Mouse (Mus musculus) heart, adult 9 months (tissue): ENCODE results near the gene Swap70.

Source experiments
- DNase-seq, 2 experiments: peaks; one replicate each; pipeline ENCODE4 v3.0.0; 2022; ENCODE audit warnings: low spot score in 2 of 2

Swap70 gene

DNA sequence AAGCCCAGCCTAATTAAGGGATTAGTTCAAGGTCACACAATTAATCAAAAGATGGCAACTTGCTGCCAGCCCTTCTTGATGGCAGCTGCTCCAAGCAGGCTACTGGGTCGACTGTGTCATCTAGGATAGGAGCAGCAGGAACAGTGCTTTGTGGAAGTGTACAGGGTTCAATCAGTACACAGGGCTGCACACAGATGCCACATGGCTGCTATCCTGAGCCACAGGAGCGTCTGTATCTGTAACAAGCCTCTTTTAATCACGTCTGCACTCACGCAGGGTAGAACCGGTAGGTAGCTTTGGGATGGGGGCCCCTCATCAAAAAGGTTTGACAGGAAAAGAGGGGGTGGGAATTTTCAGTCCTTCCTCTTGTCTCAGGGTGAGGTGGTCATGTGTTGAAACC, 84.8 kb downstream of the Swap70 start:
- DNase-seq, result no peak

DNA sequence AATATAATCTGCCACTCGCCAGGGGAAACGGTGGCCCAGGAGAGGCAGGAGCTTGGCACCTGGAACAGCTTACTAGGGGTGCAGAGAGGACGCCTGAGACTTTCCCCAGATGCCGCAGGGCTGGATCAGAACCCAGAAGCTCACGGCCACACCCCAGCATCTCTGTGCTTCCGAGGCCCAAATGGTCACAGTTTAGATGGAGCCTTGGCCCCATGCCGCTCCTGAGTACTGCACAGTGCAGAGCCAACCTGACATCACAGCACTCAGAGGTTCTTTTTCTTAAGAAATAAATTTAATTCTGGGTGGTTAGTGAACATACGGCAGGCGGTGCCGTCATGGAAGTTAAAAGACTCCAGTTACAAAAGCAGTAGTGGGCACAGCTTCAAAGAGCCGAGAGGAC, 86.2 kb downstream of the Swap70 start:
- no peak for DNase-seq

DNA sequence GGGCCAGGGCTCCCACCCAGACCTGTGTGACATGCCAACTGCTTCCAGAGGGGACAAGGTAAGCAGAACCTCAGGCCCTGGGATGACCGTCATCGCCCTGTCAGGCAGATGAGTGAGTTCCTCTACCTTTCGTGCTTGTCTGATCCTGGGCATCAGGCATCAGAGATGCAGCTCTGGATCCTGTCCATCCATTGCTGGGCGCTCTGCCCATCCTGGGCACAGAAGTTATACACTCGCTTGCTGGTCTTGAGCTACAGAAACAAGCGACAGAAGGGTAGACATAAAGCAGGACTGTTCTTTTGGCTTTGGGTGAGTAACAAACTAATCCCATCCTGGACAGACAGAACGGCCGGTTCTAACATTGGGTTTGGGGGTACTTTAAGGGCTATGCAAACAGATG, 87.7 kb downstream of the Swap70 start:
- DNase-seq, result no peak

DNA sequence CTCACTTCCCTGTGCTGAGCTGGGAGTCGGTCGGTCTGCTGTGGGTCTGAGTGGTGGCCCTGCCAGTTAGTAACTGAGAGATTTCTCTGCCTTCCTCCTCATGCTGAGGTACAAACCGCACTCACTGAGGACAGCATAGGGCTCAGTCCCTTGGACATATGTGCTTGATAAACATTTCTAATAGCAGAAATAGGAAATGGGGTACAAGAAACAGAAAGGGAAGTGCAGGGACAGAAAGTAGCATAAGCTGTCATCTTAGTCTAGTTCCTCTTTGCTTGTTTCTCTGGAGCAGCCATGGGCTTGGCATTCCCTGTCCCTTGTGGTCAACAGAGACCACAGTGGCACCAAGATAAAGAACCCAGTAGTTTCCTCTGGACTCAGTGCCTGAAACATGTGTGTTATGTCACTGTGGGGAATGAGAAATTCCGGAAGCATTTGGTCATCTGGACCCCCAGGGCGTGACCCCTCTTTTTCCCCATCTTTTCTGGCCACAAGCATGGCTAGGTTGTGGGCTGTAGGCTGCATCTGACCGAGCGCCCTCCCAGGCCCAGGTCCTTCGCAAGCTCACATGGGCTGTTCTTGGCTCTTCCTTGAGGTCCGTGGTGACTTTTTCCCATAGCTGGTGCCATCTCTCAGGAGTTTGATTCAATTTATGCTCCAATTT, 92.0 kb downstream of the Swap70 start:
- DNase-seq, result peak; percentile 29 to 71

DNA sequence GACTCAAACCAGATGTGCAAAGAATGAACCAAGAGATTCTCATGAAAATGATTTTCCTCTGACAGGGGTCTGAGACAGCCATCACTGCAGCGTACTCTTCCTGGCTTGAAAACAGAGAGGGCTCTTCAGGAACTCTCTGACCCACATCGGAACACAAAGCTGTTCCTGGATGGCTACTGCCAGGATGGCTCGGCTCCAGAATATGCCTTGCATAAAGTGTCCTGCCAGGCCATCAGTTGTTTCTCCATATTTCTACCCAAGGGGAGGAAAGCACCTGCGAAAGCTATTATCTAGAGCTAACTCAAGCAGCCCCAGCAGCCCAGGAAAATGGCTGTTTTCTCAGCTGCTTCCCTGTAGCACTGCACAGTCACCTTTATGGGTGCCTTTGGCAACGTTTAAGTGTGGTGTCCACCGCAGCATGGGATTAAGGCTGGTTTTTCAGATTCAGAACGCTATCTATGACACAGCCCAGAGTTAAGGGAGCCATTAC, 92.9 kb downstream of the Swap70 start:
- DNase-seq, result peak in 1 of 2 experiments; percentile 49

DNA sequence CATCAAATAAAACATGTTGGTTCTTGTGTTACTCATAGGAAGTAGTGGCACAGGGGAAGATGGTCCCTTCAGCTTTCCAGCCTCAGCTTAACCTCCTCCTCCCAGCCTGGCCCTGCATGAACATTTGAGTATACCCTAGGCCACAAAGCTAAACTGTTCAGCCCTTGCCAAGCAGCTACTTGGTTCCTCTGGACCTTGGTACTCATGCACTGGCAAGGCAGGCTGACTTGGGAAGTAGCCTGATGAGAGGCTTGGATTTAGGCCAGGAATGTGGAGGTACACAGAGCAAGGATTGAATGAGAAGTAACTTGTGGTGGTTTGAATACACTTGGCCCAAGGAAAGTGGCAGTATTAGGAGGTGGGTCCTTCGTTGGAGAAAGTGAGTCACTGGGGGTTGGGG, 93.8 kb downstream of the Swap70 start:
- DNase-seq, result no peak

DNA sequence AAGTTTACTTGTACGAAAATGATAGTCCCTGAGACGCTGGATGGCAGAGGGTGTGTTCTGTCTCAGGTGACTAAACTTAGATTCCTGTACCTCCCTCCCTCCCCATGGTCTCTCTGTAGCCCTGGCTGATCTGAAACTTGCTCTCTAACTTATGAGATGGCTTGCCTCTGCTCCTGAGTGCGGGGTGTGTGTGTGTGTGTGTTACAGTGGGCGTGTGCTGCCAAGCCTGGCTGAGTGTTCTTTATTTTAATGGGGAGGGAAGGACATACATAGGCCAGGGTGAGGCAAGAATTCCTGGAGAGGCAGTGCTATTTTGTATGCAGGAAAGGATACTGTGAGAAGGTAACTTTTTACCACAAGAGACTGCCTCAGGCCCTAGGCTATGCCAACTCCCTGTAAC, 95.9 kb downstream of the Swap70 start:
- no peak for DNase-seq

DNA sequence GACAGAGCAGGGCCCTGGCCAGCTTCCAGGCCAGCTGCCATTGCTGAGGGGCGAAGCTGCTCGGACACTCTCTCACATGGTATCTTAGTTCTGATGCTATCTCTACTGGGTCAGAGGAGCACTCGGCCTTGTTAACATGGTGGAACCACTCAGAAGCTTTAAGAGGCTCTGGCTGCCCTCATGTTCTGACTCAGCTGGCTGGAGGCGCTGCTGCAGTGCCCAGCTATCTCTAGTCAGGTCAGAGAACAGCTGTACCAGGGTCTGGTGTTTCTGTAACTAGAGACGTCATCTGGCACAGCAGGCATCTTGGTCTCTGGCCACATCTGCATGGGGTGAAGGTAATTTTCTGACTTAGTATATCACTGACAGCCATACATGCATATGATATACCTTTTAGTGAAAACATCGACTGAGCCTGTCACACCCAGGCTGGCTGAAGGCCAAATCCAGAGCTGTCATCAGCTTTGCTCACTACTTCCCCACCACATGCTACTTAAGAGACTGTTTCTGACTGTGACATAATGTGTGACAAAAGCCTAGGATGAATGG, 97.5 kb downstream of the Swap70 start:
- DNase-seq, result peak in 1 of 2 experiments; percentile 33

DNA sequence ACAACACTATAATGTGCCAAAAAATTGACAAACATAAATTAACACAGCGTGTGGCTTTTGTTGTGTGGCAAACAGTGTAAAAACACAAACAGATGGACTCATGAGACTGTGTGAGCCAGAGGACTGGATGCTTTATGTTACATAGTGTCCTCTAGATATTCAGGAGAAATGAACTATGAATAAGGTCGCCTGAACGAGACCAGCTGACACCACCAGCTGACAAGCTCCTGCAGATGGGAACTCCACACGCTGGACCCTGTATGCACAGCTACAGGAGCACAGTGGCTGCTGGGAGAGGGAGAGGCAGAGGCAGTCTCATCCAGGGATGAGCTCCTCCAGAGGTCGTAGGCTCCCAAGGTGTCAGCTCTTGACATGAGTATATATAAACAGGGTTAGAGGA, 99.6 kb downstream of the Swap70 start:
- DNase-seq, result no peak

DNA sequence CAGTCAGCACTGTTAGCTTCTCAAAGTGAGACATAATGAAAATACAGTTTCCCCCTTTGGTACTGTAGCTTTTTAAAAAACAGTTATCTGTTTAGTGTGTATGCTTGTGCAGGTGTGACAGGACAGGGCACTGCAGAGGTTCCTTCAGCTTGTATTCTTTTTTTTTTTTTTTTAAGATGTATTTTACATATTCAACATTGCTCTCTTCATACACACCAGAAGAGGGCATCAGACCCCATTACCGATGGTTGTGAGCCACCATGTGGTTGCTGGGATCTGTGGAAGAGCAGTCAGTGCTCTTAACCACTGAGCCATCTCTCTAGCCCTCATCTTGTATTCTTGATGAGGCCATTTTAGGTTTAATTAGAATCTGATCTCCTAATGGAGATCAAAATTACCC, 103.3 kb downstream of the Swap70 start:
- DNase-seq, result no peak

DNA sequence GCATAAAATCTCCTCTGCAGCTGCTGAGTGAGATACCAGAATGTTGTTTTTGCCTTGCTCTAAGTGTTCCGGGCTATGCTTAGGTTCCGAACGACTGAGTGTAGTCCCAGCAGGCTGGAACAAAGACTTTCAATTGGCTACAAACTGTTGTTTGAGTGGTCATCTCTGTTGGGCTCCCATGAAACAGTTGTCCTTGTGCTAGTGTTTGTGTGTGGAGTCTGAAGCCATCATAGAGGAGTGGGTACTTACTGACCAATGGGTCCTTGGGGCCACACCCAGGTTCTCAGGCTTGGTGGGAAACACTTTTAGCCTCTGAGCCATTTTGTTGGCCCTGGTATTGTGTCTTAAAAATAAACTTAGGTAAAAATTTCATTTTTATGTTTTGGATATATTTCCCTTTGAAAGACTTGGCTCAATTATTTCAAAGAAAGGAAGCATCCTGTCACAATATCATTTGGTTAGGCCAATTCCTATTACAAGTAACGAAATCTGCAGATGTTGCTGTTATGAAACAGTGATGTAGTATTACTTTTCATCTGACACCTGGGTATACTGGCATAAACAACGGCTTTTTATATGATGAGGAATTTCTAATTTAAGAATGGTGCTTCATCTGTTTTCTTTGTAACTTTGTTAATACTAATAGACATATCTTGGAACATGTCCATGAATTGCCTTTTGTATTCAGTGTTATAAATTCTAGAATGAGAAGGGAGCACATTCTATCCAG, 104.0 kb downstream of the Swap70 start:
- DNase-seq, result peak; percentile 8 to 75
